Mouse (Mus musculus) heart, embryonic 14.5 days (tissue): Measurements from ENCODE around the gene Gstt2. TPM values are rescaled to one million over a fixed set of nuclear protein-coding genes. Genes with fewer than 3 reads are reported as not detected.

ENCODE experiments used
- polyA plus RNA-seq: library from polyadenylated mRNA; unstranded; fragments of >200 nt; fragmentation: Nextera tagmentation; extraction: Ambion mirVana; gene quantifications from 2 replicates; pipeline ENCODE4 v1.2.1, GENCODE M21; 2014

Gstt2 gene
- polyA plus RNA-seq, 1 experiment from 2014 or later = 13.5 TPM

Other genes starting within 250 kb of the Gstt2 start
- gene Ggt5, start 248.1 kb downstream of the Gstt2 start, polyA plus RNA-seq = 7.6 and 8.1 TPM in 2 replicates
- 11.7 and 13.3 TPM in 2 replicates for gene Susd2, start 193.4 kb downstream of the Gstt2 start, polyA plus RNA-seq
- 27.0 and 30.8 TPM in 2 replicates for gene Cabin1, start 73.1 kb downstream of the Gstt2 start, polyA plus RNA-seq
- 35.9 and 37.5 TPM in 2 replicates for gene Ddt, start 64.0 kb downstream of the Gstt2 start, polyA plus RNA-seq
- gene Gm20441, start 56.5 kb downstream of the Gstt2 start, polyA plus RNA-seq = not detected in 2 replicates
- gene Gstt3, start 56.0 kb downstream of the Gstt2 start, polyA plus RNA-seq = 3.2 and 5.0 TPM in 2 replicates
- 8.6 and 13.5 TPM in 2 replicates for gene Gstt1, start 38.8 kb downstream of the Gstt2 start, polyA plus RNA-seq
- gene Gstt4, start 14.9 kb downstream of the Gstt2 start, polyA plus RNA-seq = not detected in 2 replicates
- gene Mif, start 22.8 kb upstream of the Gstt2 start, polyA plus RNA-seq = 2,486 and 2,703 TPM in 2 replicates
- 1.1 and 1.7 TPM in 2 replicates for gene Derl3, start 56.0 kb upstream of the Gstt2 start, polyA plus RNA-seq
- 99.1 and 103 TPM in 2 replicates for gene Smarcb1, start 84.2 kb upstream of the Gstt2 start, polyA plus RNA-seq
- 647 and 682 TPM in 2 replicates for gene Chchd10, start 95.7 kb upstream of the Gstt2 start, polyA plus RNA-seq
- 23.4 and 25.1 TPM in 2 replicates for gene Mmp11, start 99.1 kb upstream of the Gstt2 start, polyA plus RNA-seq
- gene Gm867, start 103.2 kb upstream of the Gstt2 start, polyA plus RNA-seq = 0.28 and 0.57 TPM in 2 replicates
- gene Vpreb3, start 105.6 kb upstream of the Gstt2 start, polyA plus RNA-seq = 0.46 and 0.58 TPM in 2 replicates
- gene Gm5134, start 117.1 kb upstream of the Gstt2 start, polyA plus RNA-seq = not detected in 2 replicates
- 13.6 and 14.7 TPM in 2 replicates for gene Zfp280b, start 195.2 kb upstream of the Gstt2 start, polyA plus RNA-seq